Mouse (Mus musculus) limb, embryonic 10.5 days (tissue): Measurements from ENCODE around the gene Zfp629. TPM values are rescaled to one million over a fixed set of nuclear protein-coding genes. Genes with fewer than 3 reads are reported as not detected.

Experiments used
- DNase-seq: peaks from one replicate; pipeline ENCODE4 v3.0.0-alpha.2; 2017; ENCODE audit warnings: low spot score
- H3K27ac ChIP-seq: fragments of 300-500 bp; sonication (generic); 2 replicates; pipeline ENCODE4 v1.5.1; 2016; ENCODE audit warnings: mild to moderate bottlenecking
- H3K27me3 ChIP-seq: fragments of 300-500 bp; sonication (generic); 2 replicates; pipeline ENCODE4 v1.6.1; 2016; ENCODE audit warnings: low read depth, mild to moderate bottlenecking; ENCODE audit not compliant: poor library complexity, severe bottlenecking
- H3K36me3 ChIP-seq: fragments of 300-500 bp; sonication (generic); 2 replicates; pipeline ENCODE4 v1.6.1; 2016; ENCODE audit warnings: mild to moderate bottlenecking, moderate library complexity
- H3K4me1 ChIP-seq: fragments of 300-500 bp; sonication (generic); 2 replicates; pipeline ENCODE4 v1.6.1; 2016
- H3K4me3 ChIP-seq: fragments of 300-500 bp; sonication (generic); 2 replicates; pipeline ENCODE4 v1.5.1; 2016; ENCODE audit warnings: mild to moderate bottlenecking, moderate library complexity
- H3K9me3 ChIP-seq: fragments of 300-500 bp; sonication (generic); replicated peaks from 2 replicates; pipeline ENCODE4 v1.6.1; 2016; ENCODE audit warnings: mild to moderate bottlenecking
- WGBS: fragments of 180-500 bp; shearing (Covaris S2); methylation state at CpG from one replicate; pipeline ENCODE4 v1.1.7; 2016; 5-methylcytosine and 5-hydroxymethylcytosine counted together
- polyA plus RNA-seq: library from polyadenylated mRNA; unstranded; fragments of >200 nt; fragmentation: Nextera tagmentation; extraction: Ambion mirVana; gene quantifications from 2 replicates; pipeline ENCODE4 v1.2.1, GENCODE M21; 2016

Zfp629 gene
- polyA plus RNA-seq, 1 experiment from 2014 or later = 32.9 TPM

GRCm38 (mm10) chr7:127586149-127586548, 29.4 kb downstream of the Zfp629 start:
- 83% methylated on average over 6 of the region's 6 CpGs for WGBS
- H3K4me3 ChIP-seq = no peak overlapping the region
- peaks cover 27% of the 10 kb centered on the region for H3K4me1 ChIP-seq
- DNase-seq = no peak
- no peak overlapping the region for H3K27ac ChIP-seq
- no peaks in the 10 kb centered on the region for H3K9me3 ChIP-seq
- H3K27me3 ChIP-seq = no peaks in the 10 kb centered on the region
- H3K36me3 ChIP-seq = peaks cover 58% of the 10 kb centered on the region

GRCm38 (mm10) chr7:127585031-127585430, 30.6 kb downstream of the Zfp629 start:
- Histone ChIP-seq H3K4me3 (no peak overlapping the region), H3K9me3 (no peaks in the 10 kb centered on the region), H3K4me1 (peaks cover 27% of the 10 kb centered on the region), H3K27ac (no peak overlapping the region), H3K27me3 (no peaks in the 10 kb centered on the region), H3K36me3 (peaks cover 59% of the 10 kb centered on the region)
- no peak for DNase-seq
- 88% methylated on average over 7 of the region's 7 CpGs for WGBS

- Histone ChIP-seq H3K4me1 (peaks cover 15% of the 10 kb centered on the region), H3K4me3 (no peak overlapping the region), H3K27me3 (no peaks in the 10 kb centered on the region), H3K9me3 (no peaks in the 10 kb centered on the region), H3K36me3 (peaks cover 69% of the 10 kb centered on the region), H3K27ac (no peak overlapping the region)
- 93% methylated on average over 6 of the region's 6 CpGs for WGBS
- DNase-seq = no peak
Measured at GRCm38 (mm10) chr7:127583260-127583659, 32.3 kb downstream of the Zfp629 start.

DNA sequence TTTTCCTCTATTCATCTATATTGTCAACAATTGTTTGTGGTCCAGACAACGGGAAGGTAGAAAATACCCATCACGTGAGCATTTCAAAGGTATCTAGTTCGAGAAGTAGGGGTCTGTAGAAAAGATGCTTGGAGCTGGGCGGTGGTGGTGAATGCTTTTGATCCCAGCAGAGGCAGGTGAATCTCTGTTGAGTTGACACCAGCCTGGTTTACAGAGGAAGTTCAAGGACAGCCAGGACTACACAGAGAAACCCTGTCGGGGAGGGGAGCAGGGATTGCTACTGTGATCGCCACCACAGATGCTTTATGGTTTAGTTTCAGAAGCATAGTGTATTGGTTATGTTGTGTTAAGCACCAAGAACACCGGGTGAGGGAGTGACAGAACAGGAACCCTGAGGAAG, 41.5 kb downstream of the Zfp629 start:
- peak overlapping the region; percentile 92 for H3K27ac ChIP-seq
- H3K36me3 ChIP-seq = peaks cover 43% of the 10 kb centered on the region
- no peaks in the 10 kb centered on the region for H3K27me3 ChIP-seq
- no peak for DNase-seq
- no peaks in the 10 kb centered on the region for H3K9me3 ChIP-seq
- peak overlapping the region; percentile 92 for H3K4me3 ChIP-seq
- peaks cover 20% of the 10 kb centered on the region for H3K4me1 ChIP-seq
- WGBS = 26% methylated on average over 7 of the region's 7 CpGs

- Histone ChIP-seq H3K36me3 (peaks cover 44% of the 10 kb centered on the region), H3K4me3 (peak overlapping the region; percentile 92), H3K9me3 (no peaks in the 10 kb centered on the region), H3K27me3 (no peaks in the 10 kb centered on the region), H3K4me1 (peaks cover 20% of the 10 kb centered on the region), H3K27ac (peak overlapping the region; percentile 92)
- no peak for DNase-seq
- 1% methylated on average over 27 of the region's 28 CpGs for WGBS
Measured at GRCm38 (mm10) chr7:127573503-127574008, 42.0 kb downstream of the Zfp629 start.

DNA sequence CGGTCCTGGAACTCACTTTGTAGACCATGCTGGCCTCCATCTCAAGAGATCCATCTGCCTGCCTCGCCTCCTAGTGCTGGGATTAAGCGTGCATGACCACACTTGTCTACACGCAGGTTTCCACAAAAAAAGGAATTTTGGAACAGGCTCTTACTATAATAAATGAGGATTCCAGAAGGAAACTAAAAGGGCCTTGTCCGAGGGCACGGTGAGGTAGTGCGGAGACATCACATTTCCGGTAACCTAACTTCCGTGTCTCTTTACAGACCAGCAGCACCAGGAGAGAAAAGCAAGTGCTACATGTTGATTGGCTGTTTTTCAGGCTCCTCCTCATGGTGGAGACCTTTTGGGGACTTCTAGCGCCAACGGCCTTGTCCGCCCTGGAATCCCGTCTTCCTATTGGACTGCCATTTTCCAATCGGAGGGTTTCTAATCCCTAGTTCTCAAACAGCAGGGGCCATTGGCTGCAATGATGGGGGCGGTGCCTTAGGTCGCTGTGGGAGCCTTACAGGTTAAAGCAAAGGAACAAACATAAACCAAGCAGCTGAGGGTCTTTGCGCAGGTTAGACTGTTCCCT, 42.6 kb downstream of the Zfp629 start, which contains the start of gene Phkg2:
Gene Phkg2 (plus strand): TSS at position 446 of the 577 bp plus-strand sequence.
- H3K27me3 ChIP-seq = no peaks in the 10 kb centered on the region
- peak; percentile 83 for DNase-seq
- peak within 1 kb of the TSS; percentile 92 for H3K27ac ChIP-seq
- H3K9me3 ChIP-seq = no peaks in the 10 kb centered on the region
- under 1% methylated on average over 17 of the region's 17 CpGs for WGBS
- peak within 1 kb of the TSS; percentile 92 for H3K4me3 ChIP-seq
- peaks cover 40% of the 10 kb centered on the region for H3K36me3 ChIP-seq
- peaks cover 20% of the 10 kb centered on the region for H3K4me1 ChIP-seq

DNA sequence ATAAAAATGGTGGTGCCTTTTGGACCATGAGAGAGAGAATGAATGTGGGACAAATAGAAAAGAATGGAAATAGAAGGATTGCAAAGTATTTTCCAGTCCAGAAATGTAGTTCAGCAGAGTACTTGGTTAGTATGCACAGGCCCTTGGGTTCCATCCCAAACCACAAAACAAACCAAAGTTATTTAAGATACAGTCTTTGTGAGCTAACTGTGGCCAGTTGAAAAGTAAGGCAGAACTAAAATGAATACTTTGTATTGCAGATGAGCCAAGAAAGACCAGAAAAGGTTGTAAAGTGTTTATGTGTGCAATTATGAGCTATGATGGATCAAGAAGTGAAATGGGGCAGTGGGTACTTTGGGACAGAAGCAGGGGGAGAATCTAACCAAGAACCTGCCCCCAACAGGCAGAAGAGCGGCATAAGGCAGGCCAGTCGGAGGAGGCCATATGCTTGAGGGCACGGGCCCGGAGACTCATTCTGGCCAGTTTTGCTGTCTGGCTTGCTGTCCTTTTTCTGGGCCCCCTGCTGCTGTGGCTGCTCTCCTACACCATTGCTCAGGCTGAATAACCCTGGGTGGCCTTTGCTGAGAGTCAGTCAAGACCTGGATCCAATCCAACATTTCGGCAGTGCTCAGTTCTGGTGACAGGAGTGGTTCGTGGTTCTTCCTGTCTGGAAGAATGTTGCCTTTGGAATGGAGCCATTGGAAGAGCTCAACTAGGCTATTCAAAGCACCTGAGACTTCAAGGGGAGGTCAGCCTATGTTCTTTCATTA, 51.0 kb downstream of the Zfp629 start:
- Histone ChIP-seq H3K36me3 (peaks cover 86% of the 10 kb centered on the region), H3K27me3 (no peaks in the 10 kb centered on the region)
- no peak for DNase-seq

DNA sequence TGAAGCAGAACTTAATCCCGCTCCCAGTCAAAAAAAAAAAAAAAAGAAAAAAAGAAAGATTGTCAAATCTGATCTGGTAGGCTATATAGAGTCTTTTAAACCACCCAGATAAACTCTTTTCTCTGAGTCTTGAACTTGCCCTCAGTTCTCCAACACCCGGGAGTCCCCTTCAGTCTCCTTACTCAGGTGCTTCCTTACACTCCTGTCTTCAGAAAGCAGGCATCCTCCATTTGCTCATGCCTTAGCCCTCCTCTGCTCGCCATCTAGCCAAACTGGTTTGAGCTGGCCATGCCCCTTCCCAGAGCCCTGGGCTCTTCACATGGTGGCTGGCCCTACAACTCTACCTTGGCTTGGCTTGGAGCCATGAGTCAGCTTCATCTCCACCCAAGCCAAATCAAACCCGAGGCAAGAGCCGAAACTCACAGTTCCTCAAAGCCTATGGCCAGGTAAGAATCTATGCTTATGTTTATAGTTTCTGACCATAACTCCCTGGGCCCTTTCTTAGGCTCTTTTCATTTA, 54.2 kb downstream of the Zfp629 start, which contains the start of gene Tmem265:
Gene Tmem265 (plus strand): TSS at position 51 of the 519 bp plus-strand sequence.
- no peaks in the 10 kb centered on the region for H3K4me1 ChIP-seq
- no peaks in the 10 kb centered on the region for H3K9me3 ChIP-seq
- H3K27ac ChIP-seq = no peak within 1 kb of the TSS
- peaks cover 95% of the 10 kb centered on the region for H3K36me3 ChIP-seq
- no peak for DNase-seq
- WGBS = 92% methylated on average over 5 of the region's 5 CpGs
- H3K27me3 ChIP-seq = no peaks in the 10 kb centered on the region
- no peak within 1 kb of the TSS for H3K4me3 ChIP-seq

More for the DNA sequence above, 51.0 kb downstream of the Zfp629 start:
- H3K4me1 ChIP-seq = no peaks in the 10 kb centered on the region
- no peak overlapping the region for H3K27ac ChIP-seq
- H3K4me3 ChIP-seq = no peak overlapping the region
- no peaks in the 10 kb centered on the region for H3K9me3 ChIP-seq
- 98% methylated on average over 6 of the region's 6 CpGs for WGBS

- Histone ChIP-seq H3K27me3 (no peaks in the 10 kb centered on the region), H3K4me3 (no peak overlapping the region), H3K4me1 (no peaks in the 10 kb centered on the region), H3K27ac (no peak overlapping the region), H3K36me3 (peaks cover 95% of the 10 kb centered on the region), H3K9me3 (no peaks in the 10 kb centered on the region)
- DNase-seq = no peak
- WGBS = 92% methylated on average over 11 of the region's 11 CpGs
Measured at GRCm38 (mm10) chr7:127560580-127560979, 55.0 kb downstream of the Zfp629 start.

Other genes with a start within 250 kb of the Zfp629 start
- gene Zfp747, start 239.7 kb downstream of the Zfp629 start, polyA plus RNA-seq = 7.9 and 9.5 TPM in 2 replicates
- gene 9130019O22Rik, start 228.6 kb downstream of the Zfp629 start, polyA plus RNA-seq = 5.2 and 7.2 TPM in 2 replicates
- 5.7 and 7.0 TPM in 2 replicates for gene E430018J23Rik, start 222.2 kb downstream of the Zfp629 start, polyA plus RNA-seq
- gene Zfp764, start 209.0 kb downstream of the Zfp629 start, polyA plus RNA-seq = 6.2 and 7.9 TPM in 2 replicates
- gene Zfp688, start 193.7 kb downstream of the Zfp629 start, polyA plus RNA-seq = 29.5 and 37.0 TPM in 2 replicates
- 14.2 and 14.5 TPM in 2 replicates for gene Zfp689, start 166.6 kb downstream of the Zfp629 start, polyA plus RNA-seq
- gene Prr14, start 156.2 kb downstream of the Zfp629 start, polyA plus RNA-seq = 41.0 and 46.9 TPM in 2 replicates
- 11.4 and 12.5 TPM in 2 replicates for gene Fbrs, start 136.6 kb downstream of the Zfp629 start, polyA plus RNA-seq
- 70.9 and 80.4 TPM in 2 replicates for gene Srcap, start 103.8 kb downstream of the Zfp629 start, polyA plus RNA-seq
- gene Gm42715, start 96.2 kb downstream of the Zfp629 start, polyA plus RNA-seq = 15.4 and 17.1 TPM in 2 replicates
- 3.1 and 4.1 TPM in 2 replicates for gene Tmem265, start 54.4 kb downstream of the Zfp629 start, polyA plus RNA-seq
- gene Phkg2, start 42.5 kb downstream of the Zfp629 start, polyA plus RNA-seq = 34.1 and 39.6 TPM in 2 replicates
- gene Ccdc189, start 27.2 kb downstream of the Zfp629 start, polyA plus RNA-seq = 9.4 and 12.4 TPM in 2 replicates
- 62.2 and 69.6 TPM in 2 replicates for gene Rnf40, start 27.0 kb downstream of the Zfp629 start, polyA plus RNA-seq
- gene Bcl7c, start 93.1 kb upstream of the Zfp629 start, polyA plus RNA-seq = 77.9 and 79.5 TPM in 2 replicates
- gene Ctf1, start 96.9 kb upstream of the Zfp629 start, polyA plus RNA-seq = 11.1 and 14.2 TPM in 2 replicates
- 0.28 and 0.73 TPM in 2 replicates for gene Ctf2, start 116.4 kb upstream of the Zfp629 start, polyA plus RNA-seq
- gene Fbxl19, start 128.7 kb upstream of the Zfp629 start, polyA plus RNA-seq = 9.4 and 10.8 TPM in 2 replicates
- 15.2 and 16.0 TPM in 2 replicates for gene Orai3, start 154.0 kb upstream of the Zfp629 start, polyA plus RNA-seq
- gene Setd1a, start 160.9 kb upstream of the Zfp629 start, polyA plus RNA-seq = 21.9 and 24.2 TPM in 2 replicates
- not detected in 2 replicates for gene Gm49388, start 169.8 kb upstream of the Zfp629 start, polyA plus RNA-seq
- 5.5 and 8.2 TPM in 2 replicates for gene Hsd3b7, start 184.8 kb upstream of the Zfp629 start, polyA plus RNA-seq
- gene Stx4a, start 208.5 kb upstream of the Zfp629 start, polyA plus RNA-seq = 20.2 and 28.5 TPM in 2 replicates
- 3.9 and 9.3 TPM in 2 replicates for gene Stx1b, start 208.8 kb upstream of the Zfp629 start, polyA plus RNA-seq